Mouse (Mus musculus) left cerebral cortex, adult 6 months (tissue): Measurements from ENCODE around the gene Cox6b2. TPM values are rescaled to one million over a fixed set of nuclear protein-coding genes. Genes with fewer than 3 reads are reported as not detected.

Experiments used
- long read RNA-seq, 2 experiments: library from polyadenylated mRNA; unstranded; transcript quantifications; one replicate each; pipeline ENCODE4 v2.0.0; 2019 to 2020
- polyA plus RNA-seq: library from polyadenylated mRNA; unstranded; fragments of <200 nt; fragmentation: Nextera tagmentation; gene quantifications from 2 replicates; pipeline ENCODE4 v1.2.3, GENCODE M21; 2021

Cox6b2 gene
- 14.4 and 16.7 TPM in 2 replicates for polyA plus RNA-seq
- long read RNA-seq, experiment 1, partial matches to known transcripts, result 0 of 3 reads
- long read RNA-seq, experiment 1, other reads (novel, unspliced or antisense), result 1 of 3 reads
- long read RNA-seq, experiment 2, partial matches to known transcripts, result 0 of 4 reads
- long read RNA-seq, experiment 2, other reads (novel, unspliced or antisense), result 0 of 4 reads

GRCm38 (mm10) chr7:4752821-4753570 lies at the start of gene Cox6b2:
Gene Cox6b2, minus strand, starts transcription at chr7:4753094.

GRCm38 (mm10) chr7:4792278-4793212 lies 39.7 kb upstream of the Cox6b2 start, which contains the start of gene Rpl28:
Gene Rpl28, plus strand, starts transcription at chr7:4792874.

GRCm38 (mm10) chr7:4789436-4789935 lies 36.6 kb upstream of the Cox6b2 start, which contains the start of gene Tmem238:
Gene Tmem238, minus strand, starts transcription at chr7:4789656.

GRCm38 (mm10) chr7:4782759-4783158 lies 29.9 kb upstream of the Cox6b2 start, which contains the start of the genes Il11 and Tmem190:
Gene Il11, minus strand, starts transcription at chr7:4782859.
Gene Tmem190, plus strand, starts transcription at chr7:4782937.

GRCm38 (mm10) chr7:4771202-4771601 lies 18.3 kb upstream of the Cox6b2 start, which contains the start of gene Fam71e2:
Gene Fam71e2, minus strand, starts transcription at chr7:4771302.

GRCm38 (mm10) chr7:4739544-4740275 lies 13.2 kb downstream of the Cox6b2 start, which contains the start of gene Kmt5c:
Gene Kmt5c, plus strand, starts transcription at chr7:4740115.

GRCm38 (mm10) chr7:4725169-4725568 lies 27.7 kb downstream of the Cox6b2 start, which contains the start of gene Tmem150b:
Gene Tmem150b, minus strand, starts transcription at chr7:4725249.

Other genes starting within 250 kb of the Cox6b2 start
- gene Tnnt1, start 236.7 kb downstream of the Cox6b2 start, polyA plus RNA-seq, result 7.3 and 8.6 TPM in 2 replicates
- gene Tnni3, start 228.9 kb downstream of the Cox6b2 start, polyA plus RNA-seq, result 0.43 TPM in 1 of 2 replicates, not detected in the other
- gene Dnaaf3, start 220.6 kb downstream of the Cox6b2 start, polyA plus RNA-seq, result 0.09 and 0.18 TPM in 2 replicates
- 300 and 304 TPM in 2 replicates for gene Syt5, start 205.6 kb downstream of the Cox6b2 start, polyA plus RNA-seq
- gene Ptprh, start 149.1 kb downstream of the Cox6b2 start, polyA plus RNA-seq, result 0.26 and 0.45 TPM in 2 replicates
- 0.40 TPM in 2 replicates for gene Tmem86b, start 121.7 kb downstream of the Cox6b2 start, polyA plus RNA-seq
- 4.6 and 8.6 TPM in 2 replicates for gene Ppp6r1, start 94.1 kb downstream of the Cox6b2 start, polyA plus RNA-seq
- 128 and 156 TPM in 2 replicates for gene Hspbp1, start 68.0 kb downstream of the Cox6b2 start, polyA plus RNA-seq
- 5.6 and 6.8 TPM in 2 replicates for gene Brsk1, start 62.5 kb downstream of the Cox6b2 start, polyA plus RNA-seq
- 0.25 TPM in 1 of 2 replicates, not detected in the other for gene Tmem150b, start 27.8 kb downstream of the Cox6b2 start, polyA plus RNA-seq
- gene Kmt5c, start 13.0 kb downstream of the Cox6b2 start, polyA plus RNA-seq, result 4.4 and 5.7 TPM in 2 replicates
- not detected in 2 replicates for gene Fam71e2, start 18.2 kb upstream of the Cox6b2 start, polyA plus RNA-seq
- 0.19 and 0.39 TPM in 2 replicates for gene Il11, start 29.8 kb upstream of the Cox6b2 start, polyA plus RNA-seq
- not detected in 2 replicates for gene Tmem190, start 29.8 kb upstream of the Cox6b2 start, polyA plus RNA-seq
- 3.3 and 11.7 TPM in 2 replicates for gene Tmem238, start 36.6 kb upstream of the Cox6b2 start, polyA plus RNA-seq
- 1,133 and 1,160 TPM in 2 replicates for gene Rpl28, start 39.8 kb upstream of the Cox6b2 start, polyA plus RNA-seq
- gene Ube2s, start 59.5 kb upstream of the Cox6b2 start, polyA plus RNA-seq, result 17.9 and 212 TPM in 2 replicates
- gene Shisa7, start 91.6 kb upstream of the Cox6b2 start, polyA plus RNA-seq, result 11.2 and 11.4 TPM in 2 replicates
- 20.0 and 27.8 TPM in 2 replicates for gene Isoc2b, start 117.2 kb upstream of the Cox6b2 start, polyA plus RNA-seq
- 0.45 and 1.3 TPM in 2 replicates for gene Isoc2a, start 124.1 kb upstream of the Cox6b2 start, polyA plus RNA-seq
- gene Gm36210, start 153.4 kb upstream of the Cox6b2 start, polyA plus RNA-seq, result 0.11 and 0.16 TPM in 2 replicates
- 0.69 and 2.7 TPM in 2 replicates for gene Zfp628, start 162.1 kb upstream of the Cox6b2 start, polyA plus RNA-seq
- gene Nat14, start 168.9 kb upstream of the Cox6b2 start, polyA plus RNA-seq, result 115 and 129 TPM in 2 replicates
- 0.10 and 0.19 TPM in 2 replicates for gene Ssc5d, start 172.7 kb upstream of the Cox6b2 start, polyA plus RNA-seq
- 0.28 and 0.50 TPM in 2 replicates for gene Sbk2, start 211.3 kb upstream of the Cox6b2 start, polyA plus RNA-seq
- 0.23 TPM in 2 replicates for gene Sbk3, start 218.1 kb upstream of the Cox6b2 start, polyA plus RNA-seq
- 5.1 and 11.4 TPM in 2 replicates for gene Zfp579, start 243.1 kb upstream of the Cox6b2 start, polyA plus RNA-seq